Mouse (Mus musculus): ENCODE data around the gene Lgsn.

- TF ChIP-seq CEBPB (IDR thresholded peaks at IDR 0.05; ENCODE audit: low read depth) (no peak), FOSL1 (IDR thresholded peaks at IDR 0.05; ENCODE audit: insufficient read depth, low read length, poor library complexity, severe bottlenecking) (no peak), MAX (IDR thresholded peaks at IDR 0.05) (no peak), CTCF (IDR thresholded peaks at IDR 0.05; ENCODE audit: control insufficient read depth, insufficient read depth, insufficient read length) (no peak), USF1 (IDR thresholded peaks at IDR 0.05; ENCODE audit: low read depth) (no peak), MYOG (IDR thresholded peaks at IDR 0.05; ENCODE audit: control insufficient read depth, extremely low read depth, insufficient read length) (no peak)
Measured at GRCm38 (mm10) chr1:31152799-31153426, 23.3 kb upstream of the Lgsn start.

Data from C2C12 (cell line).